Mouse (Mus musculus) ES-Bruce4 (cell line): ENCODE data around the gene Cst6.

Experiments used
- CTCF ChIP-seq: IDR thresholded peaks from one replicate; pipeline ENCODE4 v1.8.1; 2011; ENCODE audit warnings: low read depth, low read length
- EP300 ChIP-seq: IDR thresholded peaks from 2 replicates; pipeline ENCODE4 v1.6.1; 2011; ENCODE audit warnings: low read depth, low read length; ENCODE audit not compliant: insufficient read depth
- POLR2A ChIP-seq: IDR thresholded peaks from one replicate; pipeline ENCODE4 v1.8.1; 2011; ENCODE audit warnings: low read length; ENCODE audit not compliant: insufficient read depth

GRCm38 (mm10) chr19:5335441-5335840, 13.9 kb downstream of the Cst6 start, which contains the start of gene Catsper1:
- no peak for TF ChIP-seq CTCF
- TF ChIP-seq POLR2A: no peak
- no peak for TF ChIP-seq EP300
